Mouse (Mus musculus) CH12.LX (cell line): Measurements from ENCODE around the gene Fli1. TPM values are rescaled to one million over a fixed set of nuclear protein-coding genes. Genes with fewer than 3 reads are reported as not detected.

ENCODE experiments used
- DNase-seq: peaks from one replicate; pipeline ENCODE4 v3.0.0-alpha.2; 2013; ENCODE audit errors: extremely low read depth
- H3K27ac ChIP-seq: 2 replicates; pipeline ENCODE4 v1.5.1; 2012; ENCODE audit warnings: low read depth, mild to moderate bottlenecking, control low read depth, moderate library complexity; ENCODE audit not compliant: insufficient read depth
- H3K27me3 ChIP-seq: replicated peaks from 2 replicates; pipeline ENCODE3; 2012; ENCODE audit warnings: inconsistent platforms
- H3K36me3 ChIP-seq, 2 experiments: replicated peaks in 1 of 2; 2 replicates each; pipeline versions ENCODE3 to v1.6.1; 2012; ENCODE audit warnings: inconsistent platforms in 1 of 2, low read length in 1 of 2, mild to moderate bottlenecking in 1 of 2, mixed read lengths in 1 of 2, moderate library complexity in 1 of 2; ENCODE audit not compliant: control insufficient read depth in 1 of 2, insufficient read depth in 1 of 2
- H3K4me1 ChIP-seq, 2 experiments: 2 replicates each; pipeline ENCODE4 v1.6.1; 2012; ENCODE audit warnings: inconsistent platforms in 1 of 2, moderate library complexity in 1 of 2; ENCODE audit not compliant: insufficient read depth in 2 of 2, control insufficient read depth in 1 of 2
- H3K4me2 ChIP-seq: 2 replicates; pipeline ENCODE4 v1.6.1; 2012; ENCODE audit warnings: low read depth, mild to moderate bottlenecking, control low read depth; ENCODE audit not compliant: poor library complexity, insufficient read depth, severe bottlenecking
- H3K4me3 ChIP-seq, 3 experiments: fragments of 150-350 bp in 1 of 3; sonication (generic) in 1 of 3; replicated peaks in 1 of 3; 2 replicates each; pipeline versions ENCODE3 to v1.5.1; 2011 to 2012; ENCODE audit warnings: low read depth in 2 of 3, low read length in 2 of 3, mild to moderate bottlenecking in 2 of 3, moderate library complexity in 2 of 3, control low read depth in 1 of 3, improper control_type of control experiment in 1 of 3, inconsistent platforms in 1 of 3, mixed read lengths in 1 of 3; ENCODE audit not compliant: poor library complexity in 1 of 3
- H3K79me2 ChIP-seq: replicated peaks from 2 replicates; pipeline ENCODE4 v1.6.1; 2012; ENCODE audit warnings: mild to moderate bottlenecking, moderate library complexity; ENCODE audit not compliant: control insufficient read depth, poor library complexity, insufficient read depth, severe bottlenecking; ENCODE audit errors: extremely low read depth
- H3K9ac ChIP-seq: 2 replicates; pipeline ENCODE4 v1.6.1; 2012; ENCODE audit warnings: low read depth, mild to moderate bottlenecking, control low read depth, moderate library complexity; ENCODE audit not compliant: insufficient read depth
- H3K9me3 ChIP-seq: replicated peaks from 2 replicates; pipeline ENCODE3; 2012; ENCODE audit warnings: low read length, inconsistent platforms, mixed read lengths
- BHLHE40 ChIP-seq: IDR thresholded peaks from 2 replicates; pipeline ENCODE4 v1.6.1; 2011; ENCODE audit warnings: mild to moderate bottlenecking, low read depth, low read length, improper control_type of control experiment
- CHD1 ChIP-seq: IDR thresholded peaks from 2 replicates; pipeline ENCODE4 v1.6.1; 2012; ENCODE audit warnings: low read depth, low read length, improper control_type of control experiment, inconsistent platforms
- CTCF ChIP-seq, 2 experiments: IDR thresholded peaks in 1 of 2; conservative IDR thresholded peaks in 1 of 2; 2 replicates each; pipeline ENCODE4 v1.5.1; 2011 to 2012; ENCODE audit warnings: low read depth in 2 of 2, low read length in 2 of 2, improper control_type of control experiment in 1 of 2, inconsistent platforms in 1 of 2, mild to moderate bottlenecking in 1 of 2, moderate library complexity in 1 of 2
- E2F4 ChIP-seq: IDR thresholded peaks from 2 replicates; pipeline ENCODE4 v1.6.1; 2011; ENCODE audit warnings: low read depth, low read length, improper control_type of control experiment; ENCODE audit not compliant: insufficient replicate concordance
- ELF1 ChIP-seq: IDR thresholded peaks from 2 replicates; pipeline ENCODE4 v1.6.1; 2014; ENCODE audit warnings: low read depth, mild to moderate bottlenecking, inconsistent platforms, low read length, improper control_type of control experiment
- IRF4 ChIP-seq: IDR thresholded peaks from 2 replicates; pipeline ENCODE4 v1.6.1; 2014; ENCODE audit warnings: low read depth, mild to moderate bottlenecking, inconsistent platforms, low read length, improper control_type of control experiment
- JUN ChIP-seq: IDR thresholded peaks from 2 replicates; pipeline ENCODE4 v1.6.1; 2011; ENCODE audit warnings: low read depth, mild to moderate bottlenecking, low read length, improper control_type of control experiment, moderate library complexity; ENCODE audit not compliant: insufficient read depth
- MAFK ChIP-seq: IDR thresholded peaks from 2 replicates; pipeline ENCODE4 v1.6.1; 2011; ENCODE audit warnings: low read length, improper control_type of control experiment; ENCODE audit not compliant: insufficient replicate concordance
- MAX ChIP-seq: IDR thresholded peaks from 2 replicates; pipeline ENCODE4 v1.6.1; 2011; ENCODE audit warnings: low read length, improper control_type of control experiment
- MEF2A ChIP-seq: IDR thresholded peaks from 2 replicates; pipeline ENCODE4 v1.6.1; 2014; ENCODE audit warnings: low read depth, mild to moderate bottlenecking, inconsistent platforms, low read length, improper control_type of control experiment, borderline replicate concordance
- MYC ChIP-seq: IDR thresholded peaks from 2 replicates; pipeline ENCODE4 v1.6.1; 2011; ENCODE audit warnings: low read depth, mild to moderate bottlenecking, improper control_type of control experiment, low read length
- NELFE ChIP-seq: IDR thresholded peaks from 2 replicates; pipeline ENCODE4 v1.6.1; 2011; ENCODE audit warnings: low read depth, low read length, improper control_type of control experiment
- POLR2A ChIP-seq: IDR thresholded peaks from 2 replicates; pipeline ENCODE4 v1.6.1; 2011; ENCODE audit warnings: low read depth, mild to moderate bottlenecking, improper control_type of control experiment, low read length
- RAD21 ChIP-seq: IDR thresholded peaks from 2 replicates; pipeline ENCODE4 v1.6.1; 2011; ENCODE audit warnings: low read depth, mild to moderate bottlenecking, low read length, improper control_type of control experiment, moderate library complexity
- RCOR1 ChIP-seq: conservative IDR thresholded peaks from 2 replicates; pipeline ENCODE4 v1.6.1; 2012; ENCODE audit warnings: low read depth, mild to moderate bottlenecking, inconsistent platforms, low read length, improper control_type of control experiment
- SMC3 ChIP-seq: IDR thresholded peaks from 2 replicates; pipeline ENCODE4 v1.6.1; 2011; ENCODE audit warnings: low read depth, low read length, improper control_type of control experiment
- TBP ChIP-seq: conservative IDR thresholded peaks from 2 replicates; pipeline ENCODE4 v1.6.1; 2011; ENCODE audit warnings: low read depth, low read length, improper control_type of control experiment
- TCF12 ChIP-seq: IDR thresholded peaks from 2 replicates; pipeline ENCODE4 v1.6.1; 2014; ENCODE audit warnings: low read depth, mild to moderate bottlenecking, inconsistent platforms, low read length, improper control_type of control experiment
- ZC3H11A ChIP-seq: IDR thresholded peaks from 2 replicates; pipeline ENCODE4 v1.6.1; 2012; ENCODE audit warnings: low read depth, mild to moderate bottlenecking, inconsistent platforms, low read length, improper control_type of control experiment
- ZKSCAN1 ChIP-seq: IDR thresholded peaks from 2 replicates; pipeline ENCODE4 v1.6.1; 2012; ENCODE audit warnings: low read depth, inconsistent platforms, low read length, improper control_type of control experiment, borderline replicate concordance
- ZMIZ1 ChIP-seq: IDR thresholded peaks from 2 replicates; pipeline ENCODE4 v1.6.1; 2012; ENCODE audit warnings: low read depth, mild to moderate bottlenecking, inconsistent platforms, low read length, improper control_type of control experiment
- dilution Hi-C: fragments of 300-500 bp; cut with MboI; formaldehyde crosslinking; loops from 2 replicates; pipeline ENCODE4 v1.14.3; 2020; ENCODE audit warnings: low sequenced_read_pairs; ENCODE audit not compliant: extremely low pct_unique_long_range_greater_than_20kb, extremely low pct_ligation_motif_present
- in situ Hi-C: fragments of 300-500 bp; cut with MboI; formaldehyde crosslinking; loops from 3 replicates; pipeline ENCODE4 v1.14.3; 2019; ENCODE audit warnings: low sequenced_read_pairs, low pct_ligation_motif_present, low pct_unique_long_range_greater_than_20kb, mixed read lengths
- polyA plus RNA-seq: library from polyadenylated mRNA; unstranded; fragments of >175 nt; gene quantifications from 2 replicates; pipeline ENCODE4 v1.2.1, GENCODE M21; 2012; ENCODE audit warnings: low read depth; ENCODE audit not compliant: insufficient read length
- total RNA-seq, 2 experiments: library from RNA; depleted of rRNA; stranded (reverse); fragments of 300-350 nt in 1 of 2; fragments of >200 nt in 1 of 2; gene quantifications; 2 replicates each; pipeline ENCODE4 v1.2.3; 2012 to 2014

Gene Fli1
- total and polyA plus RNA-seq, 3 experiments = 20.3 to 29.3 (median 20.8) TPM

GRCm38 (mm10) chr9:32590571-32590970, 47.9 kb upstream of the Fli1 start:
- Histone ChIP-seq H3K4me1 (peaks cover 5 to 34% of the 10 kb centered on the region in 2 experiments; a peak in 2 of 4 replicates), H3K9ac (no peak overlapping the region), H3K9me3 (no peaks in the 10 kb centered on the region), H3K4me3 (no peak overlapping the region), H3K36me3 (no peaks in the 10 kb centered on the region), H3K27ac (no peak overlapping the region), H3K79me2 (no peaks in the 10 kb centered on the region), H3K27me3 (peaks cover 2% of the 10 kb centered on the region), H3K4me2 (no peak overlapping the region)
- dilution Hi-C loops (no loop called here), in situ Hi-C loops (loop anchor here (5.0 to 10.0 kb wide), 2 partner anchors 144 to 352 kb away; no protein-coding TSS in a partner anchor)
- no peak for TF ChIP-seq ELF1
- TF ChIP-seq IRF4 = no peak
- no peak for TF ChIP-seq RCOR1
- no peak for TF ChIP-seq MYC
- TF ChIP-seq JUN = no peak
- no peak for DNase-seq

DNA sequence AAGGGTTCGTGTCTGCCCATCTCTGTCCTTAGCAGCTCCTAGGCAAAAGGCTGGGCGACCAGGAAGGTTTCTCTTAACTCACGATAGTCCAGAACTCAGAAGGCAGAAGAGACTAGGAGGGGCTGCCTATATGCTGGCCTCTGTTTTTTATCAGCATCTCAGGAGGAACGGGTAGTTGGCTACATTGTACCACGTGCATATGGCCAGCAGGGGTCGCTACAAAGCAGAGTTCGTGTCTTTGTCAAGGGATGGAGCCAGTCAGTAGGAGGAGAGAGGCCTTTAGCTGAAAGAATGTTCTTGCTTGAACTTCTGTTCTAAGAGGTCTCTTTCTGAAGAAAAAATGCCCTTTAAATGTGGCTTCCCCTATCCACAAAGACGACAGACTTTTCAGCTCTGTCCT, 47.2 kb upstream of the Fli1 start:
- no peak overlapping the region for H3K4me3 ChIP-seq
- in situ Hi-C loops = loop anchor here (5.0 to 10.0 kb wide), 6 partner anchors 145 to 665 kb away; no protein-coding TSS in a partner anchor
- no peaks in the 10 kb centered on the region for H3K9me3 ChIP-seq
- H3K27me3 ChIP-seq = peaks cover 2% of the 10 kb centered on the region
- H3K4me2 ChIP-seq = no peak overlapping the region
- no peaks in the 10 kb centered on the region for H3K36me3 ChIP-seq
- H3K79me2 ChIP-seq = no peaks in the 10 kb centered on the region
- H3K9ac ChIP-seq = no peak overlapping the region
- no peak overlapping the region for H3K27ac ChIP-seq
- dilution Hi-C loops = no loop called here
- peak; percentile 88 for DNase-seq
- peaks cover 5 to 29% of the 10 kb centered on the region in 2 experiments; a peak in 2 of 4 replicates for H3K4me1 ChIP-seq
- TF ChIP-seq MEF2A = no peak; the same call in 1 of the 2 replicates
- peak; percentile 90 to 96 for TF ChIP-seq CTCF (conservative IDR thresholded peaks at IDR 0.05 in 1 of 2, IDR thresholded peaks at IDR 0.05 in 1 of 2; ENCODE audit: low read depth in 2 of 2, low read length in 2 of 2)
- TF ChIP-seq IRF4 = peak; percentile 54; the same call in 1 of the 2 replicates
- no peak for TF ChIP-seq TBP
- no peak for TF ChIP-seq POLR2A
- peak; percentile 74; the same call in 1 of the 2 replicates for TF ChIP-seq MYC
- peak; percentile 97 for TF ChIP-seq RAD21
- TF ChIP-seq BHLHE40 = no peak
- peak; percentile 96 for TF ChIP-seq MAX
- peak; percentile 98 for TF ChIP-seq ZC3H11A
- TF ChIP-seq NELFE = no peak
- no peak for TF ChIP-seq E2F4
- TF ChIP-seq CHD1 = no peak
- TF ChIP-seq SMC3 = peak; percentile 99
- no peak for TF ChIP-seq ZMIZ1
- no peak for TF ChIP-seq MAFK
- TF ChIP-seq ZKSCAN1 = no peak
- no peak for TF ChIP-seq TCF12
